Mouse (Mus musculus) kidney, postnatal 25 days (tissue): Measurements from ENCODE around the gene 3830406C13Rik.
"Not testable (repeated sequence)": the region's sequence is repeated elsewhere in the genome, so short reads cannot be mapped to it uniquely, and the experiment has no call there.

ENCODE experiments used
- DNase-seq, 2 experiments: peaks; one replicate each; pipeline ENCODE4 v3.0.0; 2021; ENCODE audit warnings: mixed read lengths in 2 of 2

Gene 3830406C13Rik

DNA sequence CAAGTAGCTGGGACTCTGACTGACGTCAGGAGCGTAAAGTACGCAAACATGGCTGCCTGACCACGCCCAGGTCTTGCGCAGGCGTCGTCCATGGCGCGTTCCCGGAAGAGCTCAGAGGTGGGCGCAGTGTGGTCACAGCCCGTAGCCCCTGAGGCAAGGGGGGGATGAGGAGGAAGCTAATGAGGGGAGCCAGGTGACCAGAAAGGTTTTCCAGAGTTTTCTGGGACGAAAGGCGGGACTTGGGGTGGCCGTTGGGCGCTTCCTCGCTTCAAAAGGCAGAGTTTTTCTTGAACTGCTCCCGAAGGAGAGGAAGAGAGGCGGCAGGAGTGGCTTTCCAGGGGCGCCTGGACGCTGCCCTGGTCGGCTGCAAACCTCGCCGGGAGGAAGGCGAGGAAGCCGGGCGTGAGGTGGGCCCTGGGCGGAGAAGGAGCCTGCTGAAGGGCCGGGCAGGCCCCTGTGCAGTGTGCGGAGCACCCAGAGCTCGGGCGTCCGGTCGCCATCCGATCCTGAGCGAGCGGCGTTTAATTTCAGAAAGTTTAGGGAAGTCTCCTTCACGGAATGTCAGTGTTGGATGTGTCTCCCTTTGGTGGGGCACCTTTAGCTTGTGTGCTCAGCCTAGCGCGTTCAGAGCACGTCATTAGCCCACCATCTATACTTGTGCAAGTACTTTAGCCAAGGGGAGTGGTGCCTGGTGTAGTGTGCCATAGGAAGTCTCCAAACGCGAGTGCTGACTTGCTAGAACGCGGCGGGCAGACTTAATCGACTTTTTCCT is at the start of gene 3830406C13Rik:
3830406C13Rik (plus strand) TSS at position 33 of the 772 bp plus-strand sequence.
- peak; percentile 87 to 92 for DNase-seq

- DNase-seq = no peak
Measured at GRCm38 (mm10) chr14:12243726-12244125, 40.2 kb upstream of the 3830406C13Rik start.

DNA sequence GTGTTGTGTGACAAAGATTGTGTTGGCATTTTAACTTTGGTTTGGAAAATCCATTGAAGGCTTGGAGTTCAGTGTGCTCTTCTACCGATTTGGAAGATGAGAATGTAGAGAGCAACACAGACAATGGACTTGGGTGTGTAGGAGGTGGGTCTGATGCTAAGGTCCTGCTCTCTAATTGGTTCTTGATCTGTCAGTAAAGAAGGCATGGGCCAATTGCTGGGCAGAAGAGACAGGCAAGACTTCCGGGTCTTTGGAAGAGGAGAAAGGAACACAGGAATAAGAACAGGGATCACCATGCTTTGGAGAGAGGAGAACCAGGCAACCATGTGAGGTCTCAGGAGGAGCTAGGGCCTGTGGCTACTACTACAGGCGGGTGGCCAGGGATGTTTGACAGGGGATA is 7.9 kb upstream of the 3830406C13Rik start:
- no peak for DNase-seq

DNA sequence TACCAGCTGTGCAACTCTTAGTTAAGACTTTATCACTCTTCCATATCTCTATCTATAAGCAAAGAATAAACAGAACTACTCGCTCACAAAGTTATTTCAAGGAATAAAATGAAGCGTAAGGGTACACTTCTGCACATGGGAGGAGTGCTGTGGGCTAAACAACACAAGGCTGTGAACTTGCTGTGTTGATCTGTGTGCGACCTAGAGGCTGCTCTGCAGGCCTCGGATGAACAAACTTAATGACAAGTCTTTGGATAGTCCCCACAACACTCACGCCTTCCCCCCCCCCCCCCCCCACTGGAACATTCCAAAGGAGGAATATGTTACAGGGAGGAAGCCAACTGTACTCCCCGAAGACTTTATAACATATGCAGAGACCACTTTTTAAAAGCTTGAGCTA is 332 bp upstream of the 3830406C13Rik start, which contains the start of gene Gm49355:
Gm49355 (plus strand) TSS at position 336 of the 400 bp plus-strand sequence.
- DNase-seq = no peak

DNA sequence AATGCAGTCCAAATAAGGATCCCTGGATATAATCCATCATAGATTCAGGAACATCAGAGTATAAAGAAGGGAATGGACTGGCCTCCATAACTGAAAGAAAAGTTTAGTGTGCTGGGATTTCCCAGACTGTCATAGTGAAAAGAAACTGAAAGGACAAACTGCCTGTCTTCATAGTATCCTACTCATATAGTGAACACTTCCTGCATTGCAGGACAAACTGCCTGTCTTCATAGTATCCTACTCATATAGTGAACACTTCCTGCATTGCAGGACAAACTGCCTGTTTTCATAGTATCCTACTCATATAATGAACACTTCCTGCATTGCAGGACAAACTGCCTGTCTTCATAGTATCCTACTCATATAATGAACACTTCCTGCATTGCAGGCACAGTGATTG is 5.8 kb downstream of the 3830406C13Rik start:
- not testable (repeated sequence) for DNase-seq

DNA sequence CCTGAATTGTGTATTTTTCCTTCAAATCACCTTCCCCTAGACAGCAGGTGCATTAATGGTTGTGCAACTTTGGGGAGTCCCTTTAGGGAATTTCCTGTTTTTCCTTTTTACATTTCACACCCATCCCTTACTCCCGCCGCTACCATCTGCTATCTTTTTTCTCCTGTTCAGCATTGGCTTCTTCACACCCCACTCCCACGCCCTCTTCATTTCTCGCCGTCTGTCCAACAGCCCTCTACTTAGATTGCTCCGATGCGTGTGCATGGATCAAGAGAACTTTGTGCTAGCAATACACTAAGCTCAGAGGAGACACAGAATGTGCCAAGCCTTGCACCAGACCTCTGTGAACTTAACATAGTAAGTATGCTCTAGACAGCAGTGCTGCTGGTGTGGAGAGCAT is 12.4 kb downstream of the 3830406C13Rik start:
- DNase-seq = no peak

DNA sequence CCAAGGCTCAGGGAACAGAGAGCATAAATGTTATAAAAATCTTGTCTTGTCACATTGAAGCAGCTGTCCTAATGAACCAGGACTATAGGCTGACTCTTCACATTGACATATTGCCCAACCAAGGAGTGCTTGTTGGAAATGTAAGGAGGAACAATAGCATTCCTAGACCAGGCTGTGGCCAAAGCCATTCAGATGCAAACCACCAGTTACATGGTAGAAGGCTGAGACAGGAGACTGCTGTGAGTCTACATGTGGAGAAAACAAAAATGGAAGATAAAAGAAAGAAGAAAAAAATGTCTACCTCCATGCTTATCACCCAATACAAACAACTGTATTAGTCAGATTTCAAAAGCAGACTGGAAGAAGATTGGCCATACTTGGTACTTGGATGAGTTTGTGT is 15.2 kb downstream of the 3830406C13Rik start:
- DNase-seq = no peak

DNA sequence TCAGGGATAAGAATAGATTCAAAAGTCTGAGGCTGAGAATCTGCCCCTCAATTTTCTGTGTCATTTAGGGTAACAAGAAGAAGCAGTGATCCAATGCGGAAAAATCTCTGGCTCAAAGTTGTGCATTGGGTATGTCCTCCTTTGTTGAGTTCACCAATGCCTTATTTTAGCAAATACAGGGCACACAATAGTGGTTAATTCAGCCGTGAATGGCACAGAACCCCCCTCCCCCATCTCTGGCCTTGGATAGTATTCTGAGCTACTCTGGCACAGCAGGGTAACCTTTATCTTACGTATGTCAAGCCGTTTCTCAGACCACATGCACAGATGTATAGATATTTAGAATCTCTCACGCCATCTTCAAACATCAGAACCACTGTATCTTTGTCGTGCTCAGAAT is 15.7 kb downstream of the 3830406C13Rik start:
- no peak for DNase-seq

GRCm38 (mm10) chr14:12300275-12300674 is 16.3 kb downstream of the 3830406C13Rik start:
- DNase-seq = no peak

- DNase-seq = peak in 1 of 2 experiments; percentile 26
Measured at GRCm38 (mm10) chr14:12300677-12301076, 16.7 kb downstream of the 3830406C13Rik start.

DNA sequence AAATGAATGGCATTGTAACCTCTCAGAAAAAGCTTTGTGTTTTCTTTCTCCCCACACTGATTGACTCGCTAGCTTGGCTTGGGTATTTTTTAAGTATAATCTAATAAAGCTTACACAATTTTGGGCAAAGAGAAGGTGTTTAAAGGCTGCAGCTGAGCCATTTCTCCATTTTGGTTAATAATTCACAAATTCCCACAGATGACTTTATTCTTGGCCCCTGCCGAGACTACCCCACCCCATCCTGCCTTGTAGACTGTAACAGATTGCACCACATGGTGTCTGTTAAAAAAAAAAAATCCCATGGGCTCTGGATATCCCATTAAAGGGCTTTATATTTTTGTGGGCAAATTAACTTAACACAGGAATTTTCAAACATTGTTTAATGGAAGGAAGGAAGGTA is 19.1 kb downstream of the 3830406C13Rik start:
- peak in 1 of 2 experiments; percentile 40 for DNase-seq

DNA sequence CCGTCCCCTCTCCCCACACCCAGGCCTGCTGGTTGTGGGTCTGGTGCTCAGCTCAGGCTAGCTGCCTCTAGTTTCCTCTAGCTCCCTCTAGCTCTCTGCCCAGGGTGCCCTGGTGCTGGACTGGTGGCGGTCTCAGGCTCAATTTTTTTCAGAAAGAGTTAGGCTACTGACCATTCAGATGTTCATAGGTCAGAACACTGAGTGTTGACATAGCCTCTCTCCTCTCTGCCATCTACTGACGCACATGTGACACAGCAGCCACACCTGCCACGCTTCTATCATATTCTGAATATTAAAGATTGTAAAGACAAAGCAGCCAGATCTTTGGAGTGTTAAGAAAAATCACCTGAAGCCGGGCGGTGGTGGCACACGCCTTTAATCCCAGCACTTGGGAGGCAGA is 49.6 kb downstream of the 3830406C13Rik start:
- no peak for DNase-seq

DNA sequence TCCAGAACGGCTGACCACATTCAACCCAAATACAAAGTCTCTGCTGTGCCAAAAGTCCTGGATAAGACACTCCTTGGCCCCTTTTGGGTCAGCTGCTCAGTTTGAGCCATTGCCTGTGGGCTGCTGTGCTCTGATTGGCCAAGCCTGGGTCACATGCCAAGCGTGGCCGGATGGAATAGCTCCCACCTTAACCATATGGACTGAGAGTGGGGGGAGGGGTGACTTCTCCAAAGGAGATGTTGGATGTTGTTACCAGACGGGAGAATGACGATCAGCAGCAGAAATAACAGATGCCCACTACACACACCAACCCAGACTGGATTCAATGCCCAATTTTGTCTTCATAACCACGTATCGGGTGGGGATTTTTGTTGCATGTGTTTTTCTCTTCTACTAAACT is 51.0 kb downstream of the 3830406C13Rik start:
- no peak for DNase-seq

DNA sequence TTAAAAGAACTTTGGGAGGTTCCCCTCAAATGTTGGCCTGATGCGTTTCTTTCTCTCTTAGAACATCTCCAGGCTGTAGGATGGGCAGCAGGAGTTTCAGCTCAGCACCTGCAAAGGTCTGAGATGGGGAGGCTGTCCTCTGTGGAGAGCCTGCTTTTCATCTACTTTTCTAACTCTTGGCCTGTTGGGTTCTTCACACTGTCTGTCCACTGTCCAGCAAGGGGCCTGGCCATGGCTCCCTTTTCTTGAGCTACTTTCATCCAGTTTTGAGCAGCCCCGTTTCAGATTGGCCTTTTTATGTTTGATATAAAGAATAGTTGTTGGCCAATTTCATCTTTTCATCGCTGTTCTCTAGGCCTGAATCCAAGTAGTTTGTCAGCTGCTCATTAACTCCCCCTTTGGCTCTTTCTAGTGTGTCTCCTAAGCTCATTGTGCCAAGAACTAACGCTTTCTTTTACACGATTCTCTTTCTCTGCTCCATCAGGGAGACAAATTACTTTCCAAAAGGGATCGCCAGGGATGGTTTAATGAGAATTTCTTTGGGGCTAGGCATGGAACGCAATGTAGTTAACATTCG is 53.5 kb downstream of the 3830406C13Rik start:
- DNase-seq = no peak

DNA sequence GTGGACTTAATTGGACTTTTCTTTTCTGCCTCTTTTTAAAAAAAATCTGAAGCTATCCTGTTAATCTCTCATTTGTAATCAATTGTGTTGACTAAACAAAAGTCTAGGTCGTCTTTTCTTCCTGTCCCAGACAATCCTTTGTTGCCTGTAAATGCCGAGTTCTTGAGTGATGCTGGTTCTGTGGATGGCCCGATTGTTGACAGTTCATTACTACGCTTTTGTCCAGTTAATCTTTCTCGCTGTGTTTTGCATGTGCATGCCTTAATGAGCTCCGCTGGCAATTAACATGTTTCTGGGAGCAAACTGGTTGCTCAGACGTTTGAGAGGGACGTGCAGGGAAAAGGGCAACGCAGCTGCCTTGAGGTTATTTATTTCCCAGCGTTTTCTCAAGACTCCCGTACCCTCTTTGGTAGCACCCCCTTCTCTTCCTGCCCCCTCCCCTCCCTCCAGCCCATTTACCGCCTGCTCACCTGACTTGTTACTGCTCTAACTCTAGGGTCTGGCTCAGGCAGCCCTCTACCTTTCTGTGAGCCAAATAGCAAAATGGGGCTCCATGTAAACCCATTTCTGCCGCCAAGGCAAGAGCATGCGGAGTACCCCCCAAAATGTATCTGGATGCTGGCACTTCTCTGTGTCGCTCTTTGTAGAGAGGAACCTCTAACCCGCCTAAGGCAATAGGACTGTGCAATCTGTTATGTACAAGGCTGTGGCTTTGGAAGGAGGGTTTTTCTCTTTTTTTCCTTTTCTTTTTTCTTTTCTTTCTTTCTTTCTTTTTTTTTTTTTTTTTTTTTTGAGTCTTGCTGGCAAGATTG is 54.2 kb downstream of the 3830406C13Rik start:
- DNase-seq = no peak

DNA sequence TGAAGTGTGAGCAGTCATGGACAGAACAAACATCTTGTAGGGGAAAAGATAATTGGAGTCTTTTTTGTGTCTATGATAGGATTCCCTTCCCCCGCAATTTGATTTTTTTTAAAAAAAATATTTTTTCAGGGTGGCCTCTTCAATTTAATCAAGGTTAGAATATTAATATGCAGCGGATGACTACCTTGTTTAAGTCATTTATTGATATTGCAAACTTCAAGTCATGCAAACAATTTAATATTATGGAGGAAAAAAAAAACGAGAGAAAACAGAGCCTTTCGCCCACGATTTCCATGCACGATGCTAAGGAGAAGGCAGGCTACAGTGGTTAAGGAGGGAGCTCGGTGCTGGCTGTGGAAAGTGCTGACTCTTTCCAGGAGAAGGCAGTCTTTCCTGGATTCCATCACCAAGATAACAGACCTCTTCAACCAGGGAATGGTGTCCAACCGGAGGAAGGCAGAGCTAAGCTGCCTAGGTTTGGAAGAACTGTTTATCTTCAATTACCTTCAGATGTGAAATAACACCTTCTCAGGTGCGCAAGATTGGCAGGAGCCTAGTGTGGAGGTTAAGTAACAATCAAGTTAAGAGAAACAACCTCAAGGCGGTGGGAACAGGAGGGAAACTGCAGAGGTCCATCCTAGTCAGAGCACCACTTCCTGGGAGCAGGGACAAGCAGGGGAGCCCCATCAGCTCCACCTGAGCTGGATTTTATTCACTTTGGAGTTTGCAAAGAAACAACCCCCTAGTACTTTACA is 55.0 kb downstream of the 3830406C13Rik start:
- no peak for DNase-seq

GRCm38 (mm10) chr14:12340238-12341074 is 56.5 kb downstream of the 3830406C13Rik start:
- no peak for DNase-seq

DNA sequence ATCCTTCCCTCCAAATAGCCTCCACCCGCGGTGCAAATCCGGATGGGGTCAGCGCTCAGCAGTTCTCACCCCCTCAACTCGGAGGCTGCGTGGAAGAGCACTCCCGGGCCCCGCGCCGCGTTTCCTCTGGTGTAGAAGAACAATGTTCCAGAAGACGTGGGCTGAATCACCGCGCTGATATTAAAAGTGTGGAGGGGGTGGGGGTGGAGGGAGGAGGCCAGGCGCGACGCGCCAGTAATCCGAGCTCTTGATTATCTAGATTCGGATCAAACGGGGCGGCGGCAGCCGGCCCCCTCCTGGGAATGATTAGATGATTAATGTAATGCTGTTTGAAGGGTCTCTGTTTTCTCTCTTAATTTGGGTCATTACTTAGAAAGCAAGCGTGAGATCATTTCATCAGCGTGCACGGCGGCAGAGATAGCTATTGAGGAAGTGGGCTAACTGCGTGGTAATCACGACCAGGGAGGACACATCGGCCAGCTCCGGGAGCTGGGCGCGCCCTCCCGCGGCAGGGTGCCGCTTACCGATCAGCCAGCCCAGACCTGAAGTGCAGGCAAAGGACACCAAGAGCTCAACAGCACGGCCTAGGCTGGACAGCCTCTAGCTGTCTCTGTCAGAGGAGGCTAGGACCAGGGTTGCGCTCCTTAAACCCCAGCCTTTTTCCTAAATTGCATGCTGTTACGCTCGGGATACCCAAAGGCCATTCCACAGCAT is 57.3 kb downstream of the 3830406C13Rik start:
- no peak for DNase-seq

DNA sequence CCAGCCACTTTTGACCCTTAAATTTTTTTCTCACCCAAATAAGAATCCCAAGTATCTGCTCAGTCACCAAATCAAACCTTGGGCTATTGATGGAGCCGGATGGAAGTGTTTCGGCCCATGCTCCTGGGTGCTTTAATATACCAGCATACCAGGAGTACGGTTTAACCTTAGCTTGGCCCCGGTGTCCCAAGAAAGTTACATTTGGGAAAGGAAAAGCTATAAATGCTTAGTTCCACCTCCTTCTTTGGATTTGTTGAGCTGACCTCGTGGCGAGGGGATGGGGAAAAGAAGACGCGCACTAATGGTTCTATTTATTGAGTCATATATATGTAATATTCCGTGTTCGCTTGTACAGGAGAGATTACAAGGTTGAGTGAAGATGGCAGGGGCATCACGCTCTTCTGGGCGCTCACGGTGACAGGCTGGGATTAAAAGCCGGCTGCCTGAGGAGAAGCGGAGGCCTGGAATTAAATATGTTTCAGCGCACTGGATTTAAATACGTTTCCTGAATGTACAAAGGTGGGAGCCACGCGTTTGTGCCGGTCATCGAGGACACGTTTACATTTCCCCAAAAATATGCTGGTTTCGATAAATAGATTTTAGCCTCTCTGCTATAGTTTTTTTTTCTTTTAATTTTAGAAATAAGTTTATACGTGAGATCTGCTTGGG is 58.0 kb downstream of the 3830406C13Rik start:
- DNase-seq = no peak

DNA sequence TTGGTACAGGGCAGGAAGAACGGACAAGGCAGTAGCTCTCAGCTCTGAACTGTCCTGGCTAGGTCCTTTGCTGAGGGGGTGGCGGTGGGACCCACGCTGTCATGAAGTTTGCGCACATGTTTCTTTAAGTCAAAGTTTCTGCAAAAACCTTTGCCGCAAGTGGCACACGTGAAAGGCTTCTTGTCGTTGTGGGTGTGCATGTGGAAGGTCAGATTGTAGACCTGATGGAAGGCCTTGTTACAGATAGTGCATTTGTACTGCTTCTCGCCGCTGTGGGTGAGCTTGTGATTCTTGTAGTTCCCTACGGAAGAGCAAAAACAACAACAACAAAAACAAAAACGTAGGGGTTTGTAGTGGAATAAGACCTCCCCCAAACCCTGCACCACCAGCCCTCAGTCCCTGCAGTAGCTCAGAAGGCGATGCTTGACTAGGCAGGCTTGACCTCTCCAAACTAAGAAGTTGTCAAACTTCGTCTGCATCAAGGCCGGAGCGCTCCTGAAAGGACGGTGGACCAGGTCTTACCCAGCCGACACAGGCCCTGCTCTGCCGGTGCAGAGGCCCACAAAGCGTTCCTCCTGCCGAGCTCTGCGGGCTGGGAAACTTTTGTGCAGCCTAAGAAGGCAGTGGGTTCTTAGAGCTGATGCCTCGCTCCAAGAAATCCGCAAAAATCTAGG is 58.6 kb downstream of the 3830406C13Rik start:
- no peak for DNase-seq
